Mouse (Mus musculus) spleen, adult 12 weeks (tissue): ENCODE measurements around the gene Klhl12.
A peak's percentile ranks its signal among the peaks of the same experiment; 100 is the strongest.

Experiments used
- DNase-seq: peaks from one replicate; pipeline ENCODE4 v3.0.0; 2022; ENCODE audit warnings: low spot score

The Klhl12 gene

GRCm38 (mm10) chr1:134450201-134450600 is 5.1 kb upstream of the Klhl12 start:
- no peak for DNase-seq

- peak; percentile 42 for DNase-seq
Measured at GRCm38 (mm10) chr1:134450986-134451385, 4.3 kb upstream of the Klhl12 start.

- DNase-seq, result no peak
Measured at GRCm38 (mm10) chr1:134456060-134456459, 729 bp downstream of the Klhl12 start.

- no peak for DNase-seq
Measured at GRCm38 (mm10) chr1:134458139-134458727, 2.9 kb downstream of the Klhl12 start.

GRCm38 (mm10) chr1:134460294-134461284 is 5.3 kb downstream of the Klhl12 start:
- DNase-seq, result peak; percentile 54

- no peak for DNase-seq
Measured at GRCm38 (mm10) chr1:134484623-134485022, 29.3 kb downstream of the Klhl12 start.

GRCm38 (mm10) chr1:134490903-134491801 is 35.8 kb downstream of the Klhl12 start:
- DNase-seq, result peak; percentile 12

GRCm38 (mm10) chr1:134492276-134492675 is 36.9 kb downstream of the Klhl12 start:
- no peak for DNase-seq

GRCm38 (mm10) chr1:134493496-134493895 is 38.2 kb downstream of the Klhl12 start:
- DNase-seq, result no peak

- DNase-seq, result no peak
Measured at GRCm38 (mm10) chr1:134493956-134494355, 38.6 kb downstream of the Klhl12 start.

- peak; percentile 95 for DNase-seq
Measured at GRCm38 (mm10) chr1:134494428-134495215, 39.3 kb downstream of the Klhl12 start, which contains the start of gene Rabif. Rabif (plus strand) TSS chr1:134494648.

- DNase-seq, result no peak
Measured at GRCm38 (mm10) chr1:134495216-134495539, 39.8 kb downstream of the Klhl12 start.

- no peak for DNase-seq
Measured at GRCm38 (mm10) chr1:134495991-134496390, 40.7 kb downstream of the Klhl12 start.

GRCm38 (mm10) chr1:134500916-134501315 is 45.6 kb downstream of the Klhl12 start:
- no peak for DNase-seq

GRCm38 (mm10) chr1:134506201-134506600 is 50.9 kb downstream of the Klhl12 start:
- DNase-seq, result no peak

- DNase-seq, result no peak
Measured at GRCm38 (mm10) chr1:134510018-134510417, 54.7 kb downstream of the Klhl12 start.

GRCm38 (mm10) chr1:134512183-134512582 is 56.9 kb downstream of the Klhl12 start:
- DNase-seq, result no peak

GRCm38 (mm10) chr1:134512584-134512983 is 57.3 kb downstream of the Klhl12 start:
- no peak for DNase-seq

GRCm38 (mm10) chr1:134513312-134513860 is 58.1 kb downstream of the Klhl12 start:
- DNase-seq, result no peak

- DNase-seq, result no peak
Measured at GRCm38 (mm10) chr1:134513876-134514590, 58.7 kb downstream of the Klhl12 start.
